Mouse (Mus musculus): ENCODE results near the gene Jhy. TPM values are rescaled to one million over a fixed set of nuclear protein-coding genes. Genes with fewer than 3 reads are reported as not detected.

The Jhy gene
- polyA plus RNA-seq, 1 experiment from 2014 or later, result 0.05 TPM

DNA sequence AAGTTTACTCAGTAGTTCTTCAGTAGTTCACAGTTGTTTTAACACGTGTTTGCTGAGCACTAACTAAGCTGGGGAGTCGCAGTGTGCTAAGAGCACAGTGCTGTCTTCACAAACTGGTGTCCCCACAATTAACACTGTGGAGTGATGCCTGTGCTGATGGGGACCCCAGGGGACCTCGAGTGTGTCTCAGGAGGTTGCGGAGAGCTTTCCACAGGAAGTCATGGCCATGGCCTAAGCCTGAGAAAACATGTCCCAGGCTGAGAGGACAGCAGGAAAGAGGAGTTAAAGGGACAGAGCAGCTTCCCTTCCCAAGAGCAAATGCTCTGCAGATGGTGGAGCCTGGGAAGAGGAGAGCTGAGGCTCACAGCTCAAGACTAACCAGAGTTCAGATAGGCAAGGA lies 16.8 kb downstream of the Jhy start:
- Histone ChIP-seq H3K4me1 (replicated peaks; ENCODE audit: control insufficient read depth, insufficient read depth, low read length) (no peaks in the 10 kb centered on the region), H3K4me2 (ENCODE audit: low read length) (no peak overlapping the region), H3K36me3 (ENCODE audit: control insufficient read depth, insufficient read depth, low read length) (no peaks in the 10 kb centered on the region), H3K27me3 (replicated peaks; ENCODE audit: control insufficient read depth, insufficient read depth, low read length) (no peaks in the 10 kb centered on the region), H3K4me3 (ENCODE audit: low read depth, low read length) (no peak overlapping the region), H3K9ac (ENCODE audit: low read length) (no peak overlapping the region), H3K9me3 (ENCODE audit: control insufficient read depth, low read length) (no peaks in the 10 kb centered on the region), H3K27ac (ENCODE audit: low read depth) (no peak overlapping the region)
- 43% methylated on average over 4 of the region's 4 CpGs for WGBS
- ATAC-seq (replicated peaks; ENCODE audit: low FRiP score, low TSS enrichment, low read depth) (no peak), DNase-seq (ENCODE audit: low spot score) (no peak)

DNA sequence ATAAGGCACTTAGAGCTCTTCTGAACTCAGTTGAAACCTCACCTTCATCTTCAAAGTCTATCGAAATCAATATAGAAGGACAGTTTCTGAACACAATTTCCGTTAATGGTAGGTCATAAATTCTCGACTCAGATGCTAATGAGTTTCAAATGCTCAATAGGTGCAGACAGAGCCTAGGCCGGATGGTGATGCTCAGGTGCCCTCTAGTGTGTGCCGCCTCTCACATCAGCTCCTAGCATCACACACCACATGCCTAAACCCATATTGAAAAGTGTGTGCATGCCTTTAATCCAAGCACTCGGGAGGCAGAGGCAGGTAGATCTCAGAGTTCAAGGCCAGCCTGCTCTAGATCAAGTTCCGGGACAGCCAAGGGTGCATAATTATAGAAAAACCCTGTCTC lies 26.5 kb downstream of the Jhy start:
- no peak for DNase-seq (ENCODE audit: low spot score)
- H3K9me3 ChIP-seq (ENCODE audit: control insufficient read depth, low read length), result no peaks in the 10 kb centered on the region

DNA sequence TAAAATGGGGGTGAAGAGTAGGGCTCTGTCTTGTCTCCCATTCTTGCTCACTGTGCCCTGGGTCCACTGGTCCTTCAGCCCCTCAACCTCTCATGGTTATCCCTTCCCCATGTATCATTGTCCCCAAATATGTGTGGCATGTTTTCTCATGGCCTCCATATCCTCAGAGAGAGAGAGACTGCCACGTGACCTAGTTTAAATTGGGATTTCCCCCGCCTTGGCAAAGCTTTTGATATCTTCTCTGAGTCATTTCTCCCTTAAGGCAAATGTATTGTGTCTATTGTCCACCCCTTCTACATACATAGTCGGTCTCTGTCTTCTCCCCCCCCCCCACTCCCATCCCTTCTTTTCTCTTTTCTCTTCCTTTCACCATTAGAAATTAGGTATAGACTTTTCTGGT lies 30.6 kb downstream of the Jhy start:
- no peaks in the 10 kb centered on the region for H3K27me3 ChIP-seq (replicated peaks; ENCODE audit: control insufficient read depth, insufficient read depth, low read length)
- H3K9ac ChIP-seq (ENCODE audit: low read length), result no peak overlapping the region
- H3K9me3 ChIP-seq (ENCODE audit: control insufficient read depth, low read length), result no peaks in the 10 kb centered on the region
- H3K4me3 ChIP-seq (ENCODE audit: low read depth, low read length), result no peak overlapping the region
- DNase-seq (ENCODE audit: low spot score), result no peak
- H3K27ac ChIP-seq (ENCODE audit: low read depth), result no peak overlapping the region
- no peak for ATAC-seq (replicated peaks; ENCODE audit: low FRiP score, low TSS enrichment, low read depth)
- H3K4me1 ChIP-seq (replicated peaks; ENCODE audit: control insufficient read depth, insufficient read depth, low read length), result no peaks in the 10 kb centered on the region
- 67% methylated on average over 3 of the region's 3 CpGs for WGBS
- H3K36me3 ChIP-seq (ENCODE audit: control insufficient read depth, insufficient read depth, low read length), result no peaks in the 10 kb centered on the region
- H3K4me2 ChIP-seq (ENCODE audit: low read length), result no peak overlapping the region

More for the DNA sequence above, 26.5 kb downstream of the Jhy start:
- WGBS, result 62% methylated on average over 7 of the region's 7 CpGs
- Histone ChIP-seq H3K36me3 (ENCODE audit: control insufficient read depth, insufficient read depth, low read length) (no peaks in the 10 kb centered on the region), H3K27ac (ENCODE audit: low read depth) (no peak overlapping the region), H3K27me3 (replicated peaks; ENCODE audit: control insufficient read depth, insufficient read depth, low read length) (no peaks in the 10 kb centered on the region), H3K4me2 (ENCODE audit: low read length) (no peak overlapping the region), H3K4me1 (replicated peaks; ENCODE audit: control insufficient read depth, insufficient read depth, low read length) (no peaks in the 10 kb centered on the region), H3K4me3 (ENCODE audit: low read depth, low read length) (no peak overlapping the region), H3K9ac (ENCODE audit: low read length) (no peak overlapping the region)
- no peak for ATAC-seq (replicated peaks; ENCODE audit: low FRiP score, low TSS enrichment, low read depth)

GRCm38 (mm10) chr9:40927351-40927980 lies 36.5 kb downstream of the Jhy start:
- no peaks in the 10 kb centered on the region for H3K4me1 ChIP-seq (replicated peaks; ENCODE audit: control insufficient read depth, insufficient read depth, low read length)
- ATAC-seq (replicated peaks; ENCODE audit: low FRiP score, low TSS enrichment, low read depth) (no peak), DNase-seq (ENCODE audit: low spot score) (no peak)
- H3K27ac ChIP-seq (ENCODE audit: low read depth), result no peak overlapping the region
- H3K4me3 ChIP-seq (ENCODE audit: low read depth, low read length), result no peak overlapping the region
- no peaks in the 10 kb centered on the region for H3K36me3 ChIP-seq (ENCODE audit: control insufficient read depth, insufficient read depth, low read length)
- 82% methylated on average over 17 of the region's 17 CpGs for WGBS
- no peak overlapping the region for H3K9ac ChIP-seq (ENCODE audit: low read length)
- H3K27me3 ChIP-seq (replicated peaks; ENCODE audit: control insufficient read depth, insufficient read depth, low read length), result no peaks in the 10 kb centered on the region
- no peak overlapping the region for H3K4me2 ChIP-seq (ENCODE audit: low read length)
- no peaks in the 10 kb centered on the region for H3K9me3 ChIP-seq (ENCODE audit: control insufficient read depth, low read length)

- 71% methylated on average over 12 of the region's 12 CpGs for WGBS
- no peak overlapping the region for H3K27ac ChIP-seq (ENCODE audit: low read depth)
- no peaks in the 10 kb centered on the region for H3K9me3 ChIP-seq (ENCODE audit: control insufficient read depth, low read length)
- ATAC-seq (replicated peaks; ENCODE audit: low FRiP score, low TSS enrichment, low read depth) (no peak), DNase-seq (ENCODE audit: low spot score) (no peak)
- no peak overlapping the region for H3K4me3 ChIP-seq (ENCODE audit: low read depth, low read length)
- H3K4me1 ChIP-seq (replicated peaks; ENCODE audit: control insufficient read depth, insufficient read depth, low read length), result no peaks in the 10 kb centered on the region
- no peak overlapping the region for H3K4me2 ChIP-seq (ENCODE audit: low read length)
- H3K9ac ChIP-seq (ENCODE audit: low read length), result no peak overlapping the region
- no peaks in the 10 kb centered on the region for H3K36me3 ChIP-seq (ENCODE audit: control insufficient read depth, insufficient read depth, low read length)
- H3K27me3 ChIP-seq (replicated peaks; ENCODE audit: control insufficient read depth, insufficient read depth, low read length), result no peaks in the 10 kb centered on the region
These were observed 45.9 kb downstream of the Jhy start for GRCm38 (mm10) chr9:40917871-40918613.

- ATAC-seq (replicated peaks; ENCODE audit: low FRiP score, low TSS enrichment, low read depth) (no peak), DNase-seq (ENCODE audit: low spot score) (no peak)
- H3K27ac ChIP-seq (ENCODE audit: low read depth), result no peak overlapping the region
- H3K4me2 ChIP-seq (ENCODE audit: low read length), result no peak overlapping the region
- no peaks in the 10 kb centered on the region for H3K27me3 ChIP-seq (replicated peaks; ENCODE audit: control insufficient read depth, insufficient read depth, low read length)
- H3K9me3 ChIP-seq (ENCODE audit: control insufficient read depth, low read length), result no peaks in the 10 kb centered on the region
- no peaks in the 10 kb centered on the region for H3K4me1 ChIP-seq (replicated peaks; ENCODE audit: control insufficient read depth, insufficient read depth, low read length)
- no peak overlapping the region for H3K9ac ChIP-seq (ENCODE audit: low read length)
- no peak overlapping the region for H3K4me3 ChIP-seq (ENCODE audit: low read depth, low read length)
- 83% methylated on average over 7 of the region's 7 CpGs for WGBS
- H3K36me3 ChIP-seq (ENCODE audit: control insufficient read depth, insufficient read depth, low read length), result no peaks in the 10 kb centered on the region
These were observed 55.0 kb downstream of the Jhy start for GRCm38 (mm10) chr9:40908915-40909314.

DNA sequence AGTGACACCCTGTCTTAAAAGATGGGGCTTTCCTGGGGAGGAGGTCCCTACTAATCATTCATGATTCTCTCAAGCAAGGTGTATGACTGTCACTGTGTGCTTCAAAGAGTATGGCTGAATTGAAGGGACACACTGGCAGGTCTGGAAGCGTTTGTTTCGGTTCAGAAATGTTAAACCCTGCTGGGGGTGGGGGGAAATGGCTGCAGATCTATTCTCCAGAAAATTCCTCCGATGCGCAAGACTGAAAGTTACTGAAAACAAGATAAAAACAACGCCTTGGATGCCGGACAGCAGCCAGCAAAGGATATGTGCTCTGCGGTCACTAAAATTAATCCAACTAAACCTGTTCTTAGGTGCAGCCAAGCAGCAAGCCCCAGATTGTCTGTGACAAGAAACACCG lies 55.5 kb downstream of the Jhy start:
- ATAC-seq (replicated peaks; ENCODE audit: low FRiP score, low TSS enrichment, low read depth), result no peak
- 80% methylated on average over 8 of the region's 8 CpGs for WGBS
- no peak for DNase-seq (ENCODE audit: low spot score)
- Histone ChIP-seq H3K4me1 (replicated peaks; ENCODE audit: control insufficient read depth, insufficient read depth, low read length) (no peaks in the 10 kb centered on the region), H3K4me2 (ENCODE audit: low read length) (no peak overlapping the region), H3K27ac (ENCODE audit: low read depth) (no peak overlapping the region), H3K36me3 (ENCODE audit: control insufficient read depth, insufficient read depth, low read length) (no peaks in the 10 kb centered on the region), H3K27me3 (replicated peaks; ENCODE audit: control insufficient read depth, insufficient read depth, low read length) (no peaks in the 10 kb centered on the region), H3K4me3 (ENCODE audit: low read depth, low read length) (no peak overlapping the region), H3K9me3 (ENCODE audit: control insufficient read depth, low read length) (no peaks in the 10 kb centered on the region), H3K9ac (ENCODE audit: low read length) (no peak overlapping the region)

GRCm38 (mm10) chr9:40907413-40907812 lies 56.5 kb downstream of the Jhy start:
- no peaks in the 10 kb centered on the region for H3K4me1 ChIP-seq (replicated peaks; ENCODE audit: control insufficient read depth, insufficient read depth, low read length)
- no peak overlapping the region for H3K4me2 ChIP-seq (ENCODE audit: low read length)
- no peaks in the 10 kb centered on the region for H3K27me3 ChIP-seq (replicated peaks; ENCODE audit: control insufficient read depth, insufficient read depth, low read length)
- 44% methylated on average over 8 of the region's 8 CpGs for WGBS
- no peak overlapping the region for H3K27ac ChIP-seq (ENCODE audit: low read depth)
- no peaks in the 10 kb centered on the region for H3K9me3 ChIP-seq (ENCODE audit: control insufficient read depth, low read length)
- H3K36me3 ChIP-seq (ENCODE audit: control insufficient read depth, insufficient read depth, low read length), result no peaks in the 10 kb centered on the region
- DNase-seq (ENCODE audit: low spot score), result no peak
- ATAC-seq (replicated peaks; ENCODE audit: low FRiP score, low TSS enrichment, low read depth), result no peak
- H3K9ac ChIP-seq (ENCODE audit: low read length), result no peak overlapping the region
- H3K4me3 ChIP-seq (ENCODE audit: low read depth, low read length), result no peak overlapping the region

DNA sequence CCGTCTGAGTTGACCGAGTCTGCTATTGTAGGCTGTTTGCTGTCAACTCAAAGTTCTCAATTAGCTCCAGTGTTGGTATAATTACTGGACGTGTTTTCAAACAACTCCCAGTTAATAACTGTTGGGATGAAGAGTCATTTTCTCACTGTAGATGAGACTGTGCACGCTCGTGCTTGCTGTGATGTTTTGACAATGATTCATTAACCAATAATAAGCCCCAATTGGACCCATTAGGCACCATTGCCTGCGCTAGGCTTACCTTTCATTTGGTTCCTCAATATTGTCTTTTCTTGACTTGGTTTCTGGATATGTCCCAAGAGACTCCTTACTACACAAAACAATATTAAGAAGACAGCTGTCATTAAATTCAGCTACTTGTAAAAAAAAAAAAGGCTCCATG lies 71.5 kb downstream of the Jhy start:
- Histone ChIP-seq H3K4me3 (ENCODE audit: low read depth, low read length) (no peak overlapping the region), H3K27ac (ENCODE audit: low read depth) (no peak overlapping the region), H3K4me1 (replicated peaks; ENCODE audit: control insufficient read depth, insufficient read depth, low read length) (no peaks in the 10 kb centered on the region), H3K9ac (ENCODE audit: low read length) (no peak overlapping the region), H3K36me3 (ENCODE audit: control insufficient read depth, insufficient read depth, low read length) (no peaks in the 10 kb centered on the region), H3K4me2 (ENCODE audit: low read length) (no peak overlapping the region), H3K27me3 (replicated peaks; ENCODE audit: control insufficient read depth, insufficient read depth, low read length) (0 out of 2 replicates have a peak, but pooled peaks cover 7% of the 10 kb centered on the region), H3K9me3 (ENCODE audit: control insufficient read depth, low read length) (no peaks in the 10 kb centered on the region)
- DNase-seq (ENCODE audit: low spot score) (no peak), ATAC-seq (replicated peaks; ENCODE audit: low FRiP score, low TSS enrichment, low read depth) (no peak)
- 84% methylated on average over 6 of the region's 6 CpGs for WGBS
